Mouse (Mus musculus) bone marrow macrophage, adult 2 months (primary cell): Measurements from ENCODE around the gene Slc8a1.

Experiments used
- CTCF ChIP-seq: IDR thresholded peaks from 2 replicates; pipeline ENCODE4 v1.5.1; 2012; ENCODE audit warnings: low read depth, mild to moderate bottlenecking, low read length, moderate library complexity
- POLR2A ChIP-seq: IDR thresholded peaks from 2 replicates; pipeline ENCODE4 v1.6.1; 2012; ENCODE audit warnings: mild to moderate bottlenecking, low read depth, low read length, borderline replicate concordance

- TF ChIP-seq CTCF (no peak), POLR2A (no peak)
Observed at GRCm38 (mm10) chr17:81677450-81677849, 60.7 kb downstream of the Slc8a1 start.
